Mouse (Mus musculus): ENCODE data around the gene Adh5. TPM values are rescaled to one million over a fixed set of nuclear protein-coding genes. Genes with fewer than 3 reads are reported as not detected.

Adh5 gene
- 260 and 293 TPM in 2 replicates for polyA plus RNA-seq (2015; fragmentation: Nextera tagmentation; extraction: Ambion mirVana)

- no peaks in the 10 kb centered on the region for H3K27me3 ChIP-seq (replicated peaks; ENCODE audit: control insufficient read depth, insufficient read depth, low read length)
- under 1% methylated on average over 86 of the region's 86 CpGs for WGBS
Measured at GRCm38 (mm10) chr3:138442612-138443464, at the start of gene Adh5. Gene Adh5 (plus strand): TSS chr3:138443093.

GRCm38 (mm10) chr3:138404872-138405271 lies 38.0 kb upstream of the Adh5 start:
- 78% methylated on average over 3 of the region's 3 CpGs for WGBS
- Histone ChIP-seq H3K9ac (replicated peaks; ENCODE audit: low read depth, low read length) (no peak overlapping the region), H3K4me3 (replicated peaks; ENCODE audit: low read length) (no peak overlapping the region), H3K27me3 (replicated peaks; ENCODE audit: control insufficient read depth, insufficient read depth, low read length) (no peaks in the 10 kb centered on the region), H3K36me3 (ENCODE audit: control insufficient read depth, insufficient read depth) (no peaks in the 10 kb centered on the region), H3K27ac (ENCODE audit: low read length) (no peak overlapping the region), H3K4me2 (ENCODE audit: low read length) (no peak overlapping the region), H3K4me1 (replicated peaks; ENCODE audit: control insufficient read depth, insufficient read depth, low read length) (no peaks in the 10 kb centered on the region), H3K9me3 (ENCODE audit: control insufficient read depth, low read length) (no peaks in the 10 kb centered on the region)
- ATAC-seq, result no peak

More at GRCm38 (mm10) chr3:138442612-138443464, at the start of gene Adh5:
- Histone ChIP-seq H3K4me3 (replicated peaks; ENCODE audit: low read length) (peak within 1 kb of the TSS; percentile 89), H3K36me3 (ENCODE audit: control insufficient read depth, insufficient read depth) (peaks cover 6% of the 10 kb centered on the region), H3K9me3 (ENCODE audit: control insufficient read depth, low read length) (no peaks in the 10 kb centered on the region), H3K4me2 (ENCODE audit: low read length) (peak within 1 kb of the TSS; percentile 77), H3K9ac (replicated peaks; ENCODE audit: low read depth, low read length) (peak within 1 kb of the TSS; percentile 89), H3K27ac (ENCODE audit: low read length) (peak within 1 kb of the TSS; percentile 90), H3K4me1 (replicated peaks; ENCODE audit: control insufficient read depth, insufficient read depth, low read length) (peaks cover 12% of the 10 kb centered on the region)
- peak; percentile 98 for ATAC-seq

- H3K4me1 ChIP-seq (replicated peaks; ENCODE audit: control insufficient read depth, insufficient read depth, low read length), result no peaks in the 10 kb centered on the region
- H3K9me3 ChIP-seq (ENCODE audit: control insufficient read depth, low read length), result no peaks in the 10 kb centered on the region
- H3K27ac ChIP-seq (ENCODE audit: low read length), result no peak overlapping the region
- no peak overlapping the region for H3K9ac ChIP-seq (replicated peaks; ENCODE audit: low read depth, low read length)
- H3K36me3 ChIP-seq (ENCODE audit: control insufficient read depth, insufficient read depth), result no peaks in the 10 kb centered on the region
- H3K4me3 ChIP-seq (replicated peaks; ENCODE audit: low read length), result no peak overlapping the region
- no peak overlapping the region for H3K4me2 ChIP-seq (ENCODE audit: low read length)
- no peaks in the 10 kb centered on the region for H3K27me3 ChIP-seq (replicated peaks; ENCODE audit: control insufficient read depth, insufficient read depth, low read length)
- 49% methylated on average over 3 of the region's 3 CpGs for WGBS
- no peak for ATAC-seq
Measured at GRCm38 (mm10) chr3:138405341-138405740, 37.6 kb upstream of the Adh5 start.

GRCm38 (mm10) chr3:138405840-138406239 lies 37.1 kb upstream of the Adh5 start:
- H3K27me3 ChIP-seq (replicated peaks; ENCODE audit: control insufficient read depth, insufficient read depth, low read length), result no peaks in the 10 kb centered on the region
- no peaks in the 10 kb centered on the region for H3K36me3 ChIP-seq (ENCODE audit: control insufficient read depth, insufficient read depth)
- no peak overlapping the region for H3K9ac ChIP-seq (replicated peaks; ENCODE audit: low read depth, low read length)
- H3K4me1 ChIP-seq (replicated peaks; ENCODE audit: control insufficient read depth, insufficient read depth, low read length), result no peaks in the 10 kb centered on the region
- H3K4me2 ChIP-seq (ENCODE audit: low read length), result no peak overlapping the region
- H3K4me3 ChIP-seq (replicated peaks; ENCODE audit: low read length), result no peak overlapping the region
- WGBS, result 88% methylated on average over 7 of the region's 7 CpGs
- ATAC-seq, result no peak
- H3K27ac ChIP-seq (ENCODE audit: low read length), result no peak overlapping the region
- no peaks in the 10 kb centered on the region for H3K9me3 ChIP-seq (ENCODE audit: control insufficient read depth, low read length)

- H3K27me3 ChIP-seq (replicated peaks; ENCODE audit: control insufficient read depth, insufficient read depth, low read length), result no peaks in the 10 kb centered on the region
- no peaks in the 10 kb centered on the region for H3K4me1 ChIP-seq (replicated peaks; ENCODE audit: control insufficient read depth, insufficient read depth, low read length)
- H3K4me2 ChIP-seq (ENCODE audit: low read length), result no peak overlapping the region
- no peak for ATAC-seq
- no peaks in the 10 kb centered on the region for H3K36me3 ChIP-seq (ENCODE audit: control insufficient read depth, insufficient read depth)
- H3K9ac ChIP-seq (replicated peaks; ENCODE audit: low read depth, low read length), result no peak overlapping the region
- WGBS, result 95% methylated on average over 1 of the region's 1 CpGs
- no peak overlapping the region for H3K4me3 ChIP-seq (replicated peaks; ENCODE audit: low read length)
- H3K9me3 ChIP-seq (ENCODE audit: control insufficient read depth, low read length), result no peaks in the 10 kb centered on the region
- no peak overlapping the region for H3K27ac ChIP-seq (ENCODE audit: low read length)
Measured at GRCm38 (mm10) chr3:138407920-138408319, 35.0 kb upstream of the Adh5 start.

- H3K27ac ChIP-seq (ENCODE audit: low read length), result no peak overlapping the region
- H3K4me2 ChIP-seq (ENCODE audit: low read length), result no peak overlapping the region
- H3K9me3 ChIP-seq (ENCODE audit: control insufficient read depth, low read length), result no peaks in the 10 kb centered on the region
- H3K9ac ChIP-seq (replicated peaks; ENCODE audit: low read depth, low read length), result no peak overlapping the region
- H3K27me3 ChIP-seq (replicated peaks; ENCODE audit: control insufficient read depth, insufficient read depth, low read length), result no peaks in the 10 kb centered on the region
- no peak for ATAC-seq
- H3K4me1 ChIP-seq (replicated peaks; ENCODE audit: control insufficient read depth, insufficient read depth, low read length), result no peaks in the 10 kb centered on the region
- no peaks in the 10 kb centered on the region for H3K36me3 ChIP-seq (ENCODE audit: control insufficient read depth, insufficient read depth)
- no peak overlapping the region for H3K4me3 ChIP-seq (replicated peaks; ENCODE audit: low read length)
- WGBS, result 94% methylated on average over 1 of the region's 1 CpGs
Measured at GRCm38 (mm10) chr3:138409585-138409984, 33.3 kb upstream of the Adh5 start.

GRCm38 (mm10) chr3:138410211-138410610 lies 32.7 kb upstream of the Adh5 start:
- ATAC-seq, result no peak
- no peaks in the 10 kb centered on the region for H3K36me3 ChIP-seq (ENCODE audit: control insufficient read depth, insufficient read depth)
- H3K9ac ChIP-seq (replicated peaks; ENCODE audit: low read depth, low read length), result no peak overlapping the region
- no peaks in the 10 kb centered on the region for H3K27me3 ChIP-seq (replicated peaks; ENCODE audit: control insufficient read depth, insufficient read depth, low read length)
- H3K4me1 ChIP-seq (replicated peaks; ENCODE audit: control insufficient read depth, insufficient read depth, low read length), result no peaks in the 10 kb centered on the region
- no peak overlapping the region for H3K4me3 ChIP-seq (replicated peaks; ENCODE audit: low read length)
- 64% methylated on average over 3 of the region's 3 CpGs for WGBS
- H3K4me2 ChIP-seq (ENCODE audit: low read length), result no peak overlapping the region
- H3K9me3 ChIP-seq (ENCODE audit: control insufficient read depth, low read length), result no peaks in the 10 kb centered on the region
- no peak overlapping the region for H3K27ac ChIP-seq (ENCODE audit: low read length)

- no peak for ATAC-seq
Measured at GRCm38 (mm10) chr3:138415121-138415690, 27.7 kb upstream of the Adh5 start, which contains the start of gene Adh4. Gene Adh4 (plus strand): TSS chr3:138415466.

GRCm38 (mm10) chr3:138419369-138419768 lies 23.5 kb upstream of the Adh5 start:
- H3K4me3 ChIP-seq (replicated peaks; ENCODE audit: low read length), result no peak overlapping the region
- no peaks in the 10 kb centered on the region for H3K36me3 ChIP-seq (ENCODE audit: control insufficient read depth, insufficient read depth)
- no peak overlapping the region for H3K27ac ChIP-seq (ENCODE audit: low read length)
- ATAC-seq, result no peak
- no peak overlapping the region for H3K4me2 ChIP-seq (ENCODE audit: low read length)
- H3K27me3 ChIP-seq (replicated peaks; ENCODE audit: control insufficient read depth, insufficient read depth, low read length), result no peaks in the 10 kb centered on the region
- 84% methylated on average over 6 of the region's 6 CpGs for WGBS
- no peaks in the 10 kb centered on the region for H3K4me1 ChIP-seq (replicated peaks; ENCODE audit: control insufficient read depth, insufficient read depth, low read length)
- H3K9me3 ChIP-seq (ENCODE audit: control insufficient read depth, low read length), result no peaks in the 10 kb centered on the region
- H3K9ac ChIP-seq (replicated peaks; ENCODE audit: low read depth, low read length), result no peak overlapping the region

More at GRCm38 (mm10) chr3:138415121-138415690, 27.7 kb upstream of the Adh5 start, which contains the start of gene Adh4:
- H3K4me2 ChIP-seq (ENCODE audit: low read length), result no peak within 1 kb of the TSS
- WGBS, result 85% methylated on average over 6 of the region's 6 CpGs
- no peaks in the 10 kb centered on the region for H3K36me3 ChIP-seq (ENCODE audit: control insufficient read depth, insufficient read depth)
- no peak within 1 kb of the TSS for H3K4me3 ChIP-seq (replicated peaks; ENCODE audit: low read length)
- H3K4me1 ChIP-seq (replicated peaks; ENCODE audit: control insufficient read depth, insufficient read depth, low read length), result no peaks in the 10 kb centered on the region
- no peak within 1 kb of the TSS for H3K9ac ChIP-seq (replicated peaks; ENCODE audit: low read depth, low read length)
- no peaks in the 10 kb centered on the region for H3K27me3 ChIP-seq (replicated peaks; ENCODE audit: control insufficient read depth, insufficient read depth, low read length)
- no peak within 1 kb of the TSS for H3K27ac ChIP-seq (ENCODE audit: low read length)
- H3K9me3 ChIP-seq (ENCODE audit: control insufficient read depth, low read length), result no peaks in the 10 kb centered on the region
